Mouse (Mus musculus) activated CD4-positive, CD25-positive, alpha-beta regulatory T cell (primary cell): ENCODE measurements around the gene Ints3. TPM values are rescaled to one million over a fixed set of nuclear protein-coding genes. Genes with fewer than 3 reads are reported as not detected.

ENCODE experiments used
- polyA plus RNA-seq, 2 experiments: library from polyadenylated mRNA; unstranded; fragments of 100-300 nt; shearing (Covaris generic); gene quantifications; one replicate each; pipeline ENCODE4 v1.2.1; 2017

The Ints3 gene
- 10 to 100 TPM; 18.3 to 32.8 TPM for polyA plus RNA-seq

DNA sequence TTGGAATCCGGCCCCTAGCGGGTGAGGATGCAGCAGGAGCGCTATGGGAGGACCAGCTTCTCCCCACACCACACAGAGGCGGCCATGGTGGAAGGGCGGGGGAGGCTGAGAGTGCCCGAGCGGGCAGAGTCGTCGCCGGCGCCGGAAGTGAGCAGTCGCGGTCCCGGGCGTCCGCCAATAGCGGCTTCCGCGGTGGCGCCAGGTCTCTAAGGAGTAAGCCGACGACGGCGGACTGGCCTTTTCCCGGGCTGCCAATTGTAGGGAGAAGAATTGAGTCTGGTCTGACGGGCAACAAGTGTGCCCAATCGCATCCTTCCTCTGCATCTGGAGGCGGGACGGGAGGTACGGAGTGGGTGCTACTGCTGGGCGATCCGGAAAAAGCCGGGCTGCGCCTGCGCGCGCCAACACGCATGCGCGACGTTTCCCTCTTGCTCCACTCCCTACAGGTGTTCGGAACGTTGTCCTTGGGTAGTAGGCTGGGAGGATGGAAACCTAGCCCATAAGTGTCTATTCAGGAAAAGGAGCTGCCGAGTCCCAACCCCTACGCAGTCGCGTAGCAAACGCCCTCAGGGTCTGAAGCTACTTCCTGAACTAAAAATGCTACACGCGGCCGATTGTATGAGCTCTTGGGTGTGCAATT is at the start of gene Ints3:
Gene Ints3, minus strand, starts transcription at position 242 of the 640 bp plus-strand sequence.

DNA sequence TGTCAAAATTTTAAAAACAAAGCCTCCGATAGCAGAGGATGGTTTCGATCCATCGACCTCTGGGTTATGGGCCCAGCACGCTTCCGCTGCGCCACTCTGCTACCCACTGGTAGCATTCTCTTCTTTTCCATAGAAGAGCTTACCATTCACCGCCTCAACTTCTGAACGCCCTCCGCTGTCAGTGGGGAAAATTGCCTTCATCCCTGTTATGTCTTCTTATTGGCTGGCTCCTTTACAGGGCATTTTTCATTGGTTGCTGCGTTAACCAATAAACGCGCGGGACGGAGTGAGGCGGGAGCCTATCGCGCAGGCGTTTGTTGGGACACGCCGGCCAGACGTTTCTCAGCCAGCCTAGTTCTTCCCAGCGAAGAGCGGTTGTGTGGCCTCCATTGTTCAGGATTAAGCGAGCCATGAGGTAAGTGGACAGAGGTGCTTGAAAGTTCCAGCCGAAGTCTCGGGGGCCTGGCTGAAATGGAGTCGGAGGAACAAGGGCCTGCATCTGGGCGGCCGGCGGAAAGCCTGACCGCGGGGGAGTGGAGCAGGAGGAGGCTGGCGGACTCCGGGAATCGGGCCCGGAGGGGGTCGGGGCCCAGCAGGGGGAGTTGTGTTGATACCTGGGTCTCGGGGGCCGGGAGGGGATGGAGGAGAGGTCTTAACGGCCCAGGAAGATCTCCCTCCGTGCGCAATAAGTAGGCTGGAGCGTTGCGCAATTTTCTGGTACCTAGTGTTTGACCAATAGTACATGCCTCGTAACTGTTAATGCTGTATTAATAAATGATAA is 42.6 kb upstream of the Ints3 start, which contains the start of gene Ilf2:
Gene Ilf2, plus strand, starts transcription at position 296 of the 781 bp plus-strand sequence.

DNA sequence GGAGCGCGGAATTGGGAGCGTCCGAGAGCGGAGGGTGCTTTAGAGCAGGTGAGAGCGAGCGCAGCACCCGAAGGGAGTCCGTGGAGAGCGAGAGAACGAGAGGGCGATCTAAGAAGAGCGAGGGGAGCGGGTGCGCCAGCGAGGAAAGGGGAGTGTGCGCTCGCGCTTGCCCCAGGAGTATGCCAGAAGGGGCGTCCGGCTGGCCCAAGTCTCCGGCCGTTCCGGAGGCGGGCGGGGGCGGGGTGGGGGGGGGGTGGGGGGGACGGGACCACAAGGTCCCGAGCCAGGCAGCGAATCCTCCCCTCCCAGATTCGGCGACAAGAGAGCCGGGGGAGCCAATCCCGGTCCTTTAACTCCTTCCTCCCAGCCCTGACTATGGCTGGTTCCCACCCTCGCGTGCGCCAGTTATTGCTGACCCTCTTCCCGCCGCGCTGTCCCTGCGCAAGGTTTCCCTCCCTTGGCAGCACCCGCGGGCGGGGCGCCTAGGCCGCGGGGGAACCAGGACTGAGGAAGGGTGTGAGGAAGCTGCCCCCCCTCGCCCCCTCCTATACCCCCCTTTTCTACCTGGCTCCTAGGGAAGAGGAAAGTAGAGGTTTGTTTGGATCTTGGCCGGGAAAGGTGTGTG is 32.4 kb upstream of the Ints3 start, which contains the start of gene Npr1:
Gene Npr1, minus strand, starts transcription at position 181 of the 625 bp plus-strand sequence.

DNA sequence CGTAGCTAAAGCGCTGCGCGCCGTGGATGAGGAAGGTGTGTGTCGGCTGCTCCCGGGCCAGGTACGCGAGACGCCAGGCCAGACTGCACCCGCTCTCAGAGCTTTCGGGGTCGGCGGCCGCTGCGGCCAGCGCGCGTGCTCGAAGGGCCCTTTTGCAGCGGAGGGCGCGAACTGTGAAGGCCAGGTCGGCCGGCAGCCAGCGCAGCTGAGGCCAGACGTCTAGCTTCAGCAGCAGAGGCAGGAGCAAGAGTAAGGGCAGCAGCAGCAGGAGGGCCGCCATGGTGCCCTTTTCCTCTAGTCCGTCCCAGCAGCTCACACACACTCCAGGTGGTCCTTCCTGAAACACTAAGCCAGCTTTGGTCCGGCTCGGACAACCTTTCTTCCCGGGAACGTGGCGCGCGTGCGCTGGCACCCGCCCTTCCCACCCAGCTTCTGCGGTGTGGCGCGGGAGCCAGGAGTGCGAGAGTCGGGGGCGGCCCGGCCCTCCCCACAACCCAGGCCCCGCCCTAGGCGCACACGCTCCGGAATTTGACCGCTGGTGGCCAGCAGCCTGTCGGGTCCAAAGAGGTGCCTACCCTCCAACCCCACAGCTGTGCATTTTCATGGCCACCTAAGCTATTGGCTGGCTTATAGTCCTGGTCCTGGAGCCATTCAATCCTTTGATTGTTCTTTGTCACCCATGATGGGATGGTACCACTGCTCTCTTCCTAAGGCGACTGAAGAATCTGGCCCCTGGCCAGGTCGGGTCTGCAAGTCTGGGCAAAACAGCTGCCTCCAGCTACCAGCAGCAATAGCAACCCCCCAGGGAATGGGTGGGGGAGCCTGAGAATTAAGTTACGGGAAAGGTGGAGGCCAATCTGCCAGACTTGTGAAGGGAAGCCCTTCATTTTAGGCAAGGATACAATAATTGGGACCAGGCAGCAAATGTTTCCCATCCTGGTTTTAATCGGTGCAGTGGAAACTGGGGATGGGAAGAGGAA is 43.6 kb downstream of the Ints3 start, which contains the start of gene Slc27a3:
Gene Slc27a3, minus strand, starts transcription at position 428 of the 980 bp plus-strand sequence.

Other genes starting within 250 kb of the Ints3 start
- gene Rps27, start 220.0 kb downstream of the Ints3 start, polyA plus RNA-seq: 1,000 to 10,000 TPM; 1,234 to 2,547 TPM
- gene Rab13, start 219.9 kb downstream of the Ints3 start, polyA plus RNA-seq: under 1 TPM in 1 of 2 experiments, not detected in 1; 0.28 TPM
- 100 to 1,000 TPM; 132 to 181 TPM for gene Jtb, start 202.0 kb downstream of the Ints3 start, polyA plus RNA-seq
- gene Creb3l4, start 190.1 kb downstream of the Ints3 start, polyA plus RNA-seq: not detected
- 1 to 10 TPM; 3.1 to 3.9 TPM for gene Slc39a1, start 185.4 kb downstream of the Ints3 start, polyA plus RNA-seq
- 10 to 100 TPM; 84.5 to 85.4 TPM for gene Crtc2, start 179.5 kb downstream of the Ints3 start, polyA plus RNA-seq
- 10 to 100 TPM; 22.4 to 43.4 TPM for gene Dennd4b, start 168.4 kb downstream of the Ints3 start, polyA plus RNA-seq
- 10 to 100 TPM in 1 of 2 experiments, 1 to 10 TPM in 1; 9.1 to 13.3 TPM for gene Gatad2b, start 140.4 kb downstream of the Ints3 start, polyA plus RNA-seq
- gene Slc27a3, start 43.7 kb downstream of the Ints3 start, polyA plus RNA-seq: under 1 TPM in 1 of 2 experiments, not detected in 1; 0.64 TPM
- gene Npr1, start 32.2 kb upstream of the Ints3 start, polyA plus RNA-seq: under 1 TPM in 1 of 2 experiments, not detected in 1; 0.43 TPM
- 10 to 100 TPM; 74.7 to 96.6 TPM for gene Ilf2, start 42.5 kb upstream of the Ints3 start, polyA plus RNA-seq
- 10 to 100 TPM; 96.3 to 96.9 TPM for gene Snapin, start 57.4 kb upstream of the Ints3 start, polyA plus RNA-seq
- gene Chtop, start 75.9 kb upstream of the Ints3 start, polyA plus RNA-seq: 100 to 1,000 TPM; 147 to 160 TPM
- gene S100a1, start 80.8 kb upstream of the Ints3 start, polyA plus RNA-seq: 1 to 10 TPM; 4.4 to 6.8 TPM
- gene S100a13, start 80.8 kb upstream of the Ints3 start, polyA plus RNA-seq: 100 to 1,000 TPM; 192 to 245 TPM
- under 1 TPM in 1 of 2 experiments, not detected in 1; 0.68 TPM for gene S100a14, start 93.2 kb upstream of the Ints3 start, polyA plus RNA-seq
- not detected for gene S100a16, start 103.6 kb upstream of the Ints3 start, polyA plus RNA-seq
- 1 to 10 TPM; 2.0 to 2.8 TPM for gene S100a3, start 127.0 kb upstream of the Ints3 start, polyA plus RNA-seq
- 1 to 10 TPM in 1 of 2 experiments, under 1 TPM in 1; 0.63 to 1.9 TPM for gene S100a2, start 156.6 kb upstream of the Ints3 start, polyA plus RNA-seq
- not detected for gene Gm42674, start 168.3 kb upstream of the Ints3 start, polyA plus RNA-seq
- gene S100a4, start 170.1 kb upstream of the Ints3 start, polyA plus RNA-seq: 100 to 1,000 TPM in 1 of 2 experiments, 10 to 100 TPM in 1; 94.8 to 925 TPM
- gene S100a5, start 174.9 kb upstream of the Ints3 start, polyA plus RNA-seq: not detected
- 1,000 to 10,000 TPM in 1 of 2 experiments, 100 to 1,000 TPM in 1; 298 to 1,210 TPM for gene S100a6, start 179.3 kb upstream of the Ints3 start, polyA plus RNA-seq
- not detected for gene S100a7a, start 220.4 kb upstream of the Ints3 start, polyA plus RNA-seq
- gene S100a8, start 235.4 kb upstream of the Ints3 start, polyA plus RNA-seq: under 1 TPM in 1 of 2 experiments, not detected in 1; 0.88 TPM